Mouse (Mus musculus) lung, adult 2 months (tissue): ENCODE data around the gene Rnf114.

Source experiments
- CTCF ChIP-seq: fragments of 200-500 bp; IDR thresholded peaks from 2 replicates; pipeline ENCODE4 v1.5.1; 2011; ENCODE audit warnings: mild to moderate bottlenecking, low read length, control low read depth; ENCODE audit not compliant: insufficient read depth
- POLR2A ChIP-seq: fragments of 200-500 bp; IDR thresholded peaks from 2 replicates; pipeline ENCODE4 v1.6.1; 2011; ENCODE audit warnings: low read depth, mild to moderate bottlenecking, control low read depth, low read length, borderline replicate concordance; ENCODE audit errors: extremely low read depth

GRCm38 (mm10) chr2:167541324-167541723 lies 48.9 kb downstream of the Rnf114 start:
- TF ChIP-seq CTCF (no peak), POLR2A (no peak)
